Mouse (Mus musculus) retina, postnatal 7 days (tissue): ENCODE data around the gene Opcml.

ENCODE experiments used
- DNase-seq: peaks from one replicate; pipeline ENCODE4 v3.0.0-alpha.2; 2012; ENCODE audit warnings: low read depth, low spot score

The Opcml gene

DNA sequence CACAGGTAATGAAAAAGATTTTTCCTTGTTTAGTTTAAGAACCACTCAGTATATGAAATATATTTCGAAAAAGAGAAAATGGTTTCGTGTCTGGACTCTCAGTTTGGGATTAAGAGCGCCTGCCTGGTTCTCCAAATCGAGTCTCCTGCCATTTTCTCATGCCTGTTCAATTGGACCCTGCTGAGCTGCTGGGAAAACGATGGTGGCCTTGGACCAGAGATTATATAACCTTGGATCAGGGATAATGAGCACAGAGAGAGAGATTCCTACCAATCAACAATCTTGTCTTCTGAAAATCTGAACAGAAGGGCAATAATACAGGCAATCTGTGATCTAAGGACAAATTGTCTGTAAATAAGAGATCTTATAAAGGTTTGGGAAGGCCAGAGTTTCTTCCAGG lies 962.3 kb downstream of the Opcml start:
- no peak for DNase-seq

- DNase-seq, result no peak
Measured at GRCm38 (mm10) chr9:28756841-28757451, 966.4 kb downstream of the Opcml start.

DNA sequence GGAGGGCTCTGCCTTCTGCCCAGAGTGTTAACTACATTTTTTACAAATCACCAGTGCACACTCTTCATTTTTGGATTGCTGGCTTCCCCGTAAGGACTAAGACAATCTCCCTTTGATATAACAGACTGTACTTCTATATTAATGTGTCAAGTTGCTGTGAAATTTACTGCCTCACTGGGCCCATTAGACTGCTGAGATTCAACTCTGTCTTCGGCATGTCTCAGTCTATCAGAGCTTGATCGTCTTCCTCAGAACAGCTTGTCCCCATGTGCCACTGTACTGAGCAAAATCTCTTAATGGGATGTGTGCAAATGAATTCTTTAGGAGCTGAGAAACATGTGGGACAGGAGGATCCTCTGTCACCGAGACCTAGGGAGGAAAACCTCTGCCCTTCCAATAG lies 970.9 kb downstream of the Opcml start:
- no peak for DNase-seq

DNA sequence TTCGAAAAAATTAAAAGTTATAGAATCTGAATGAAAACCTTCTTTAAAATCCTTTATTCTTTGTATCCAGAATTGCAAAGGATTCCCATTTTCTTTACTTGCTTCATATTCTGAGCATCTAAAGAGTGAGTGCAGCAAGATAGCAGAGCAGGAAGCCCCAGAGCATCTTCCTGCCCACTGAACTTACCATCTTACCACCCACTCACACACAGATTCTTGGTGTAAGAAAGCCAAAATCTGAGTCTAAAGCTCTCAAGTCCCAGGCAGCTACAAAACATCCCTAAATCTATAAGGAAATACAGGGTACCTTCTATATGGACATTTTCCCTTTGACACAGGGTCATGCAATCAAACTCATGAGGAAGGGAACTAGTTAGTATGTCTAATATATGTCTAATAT lies 973.6 kb downstream of the Opcml start:
- no peak for DNase-seq

DNA sequence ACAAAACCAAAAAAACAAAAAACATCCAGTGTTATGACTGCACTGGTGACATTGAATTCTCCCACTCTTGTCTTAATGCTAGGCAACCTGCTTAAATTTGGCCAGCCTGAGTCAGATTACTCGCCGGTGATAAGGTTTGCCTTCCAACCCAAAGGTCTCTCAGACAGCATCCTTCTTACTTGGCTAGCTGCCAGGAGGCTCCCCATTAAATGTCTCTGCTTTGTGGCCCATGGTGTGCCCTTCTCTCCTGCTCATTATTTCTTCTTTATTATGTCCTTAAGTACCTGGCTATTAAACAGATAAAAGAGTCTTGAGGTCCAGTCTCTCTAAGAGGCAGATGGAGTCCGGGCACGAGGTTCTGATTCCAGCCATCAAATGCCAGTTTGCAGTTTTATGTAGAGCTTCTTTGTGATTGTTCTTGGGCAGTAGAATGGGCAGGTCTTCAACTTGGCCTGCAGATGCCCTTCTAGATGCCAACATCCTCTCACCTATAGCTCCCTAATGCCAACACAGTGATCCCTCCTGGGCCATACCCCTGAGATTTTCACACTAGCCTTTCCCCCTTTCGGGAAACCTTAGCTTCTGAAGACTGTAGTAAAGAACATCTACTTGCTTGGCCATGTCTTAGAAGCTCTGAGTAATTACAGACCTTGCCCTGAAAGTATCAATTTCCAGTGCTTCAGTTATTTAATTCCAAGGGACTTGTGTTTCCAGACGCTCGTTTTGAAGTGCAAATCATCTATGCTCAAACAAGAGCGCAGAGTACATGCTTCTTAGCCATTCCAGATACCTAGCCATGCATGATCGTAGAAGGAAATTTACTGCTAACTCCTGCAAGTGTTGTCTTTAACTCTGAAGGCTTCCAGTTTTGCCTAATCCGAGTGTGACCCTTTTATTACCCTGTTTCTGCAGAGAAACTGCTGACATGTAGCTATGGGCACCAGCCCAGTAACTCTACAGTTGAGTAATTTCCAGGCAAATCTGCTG lies 986.2 kb downstream of the Opcml start:
- DNase-seq, result no peak

DNA sequence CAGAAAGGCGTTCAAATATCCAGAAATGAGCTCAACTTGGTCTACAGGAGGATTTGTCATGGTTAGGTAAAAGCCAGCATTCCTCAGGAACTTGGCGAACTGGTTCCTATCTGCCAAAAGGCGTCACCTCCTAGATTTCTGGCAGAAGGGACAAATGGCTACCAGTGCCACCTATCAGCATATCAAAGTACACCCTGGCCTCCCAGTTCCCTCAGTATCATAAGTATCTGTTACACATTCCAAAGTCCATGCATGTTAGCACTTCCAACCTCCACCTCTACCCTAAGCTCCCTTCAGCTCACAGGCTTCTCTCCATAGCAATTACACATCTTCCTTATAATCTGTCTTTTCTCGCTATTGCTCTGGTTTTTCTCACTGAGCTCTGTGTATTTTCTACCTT lies 993.3 kb downstream of the Opcml start:
- no peak for DNase-seq

GRCm38 (mm10) chr9:28789439-28789838 lies 998.9 kb downstream of the Opcml start:
- no peak for DNase-seq

DNA sequence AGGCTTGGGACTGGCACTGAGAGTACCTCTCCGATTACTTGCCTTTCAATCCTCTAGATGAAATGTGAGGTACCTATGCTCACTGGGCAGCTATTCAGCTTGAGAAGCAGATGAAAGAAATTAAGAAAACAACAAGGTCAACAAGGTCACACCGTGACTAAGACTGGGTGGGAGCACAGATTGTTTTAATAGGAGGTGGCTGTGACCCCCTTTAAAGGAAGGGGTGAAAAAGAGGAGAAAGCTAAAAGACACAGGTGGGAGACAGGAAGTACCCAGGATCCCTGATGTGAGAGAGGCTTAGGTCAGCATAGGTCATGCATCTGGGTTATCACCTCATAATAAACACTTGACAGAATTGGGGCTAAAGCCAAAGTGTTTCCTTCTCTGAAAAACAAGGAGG lies 1009.5 kb downstream of the Opcml start:
- no peak for DNase-seq

- no peak for DNase-seq
Measured at GRCm38 (mm10) chr9:28806666-28807065, 1016.1 kb downstream of the Opcml start.

- DNase-seq, result no peak
Measured at GRCm38 (mm10) chr9:28822060-28822459, 1031.5 kb downstream of the Opcml start.

- DNase-seq, result no peak
Measured at GRCm38 (mm10) chr9:28822466-28822865, 1031.9 kb downstream of the Opcml start.

- no peak for DNase-seq
Measured at GRCm38 (mm10) chr9:28825821-28826220, 1035.2 kb downstream of the Opcml start.

GRCm38 (mm10) chr9:28845961-28846570 lies 1055.5 kb downstream of the Opcml start:
- DNase-seq, result no peak

GRCm38 (mm10) chr9:28855826-28856225 lies 1065.3 kb downstream of the Opcml start:
- no peak for DNase-seq

DNA sequence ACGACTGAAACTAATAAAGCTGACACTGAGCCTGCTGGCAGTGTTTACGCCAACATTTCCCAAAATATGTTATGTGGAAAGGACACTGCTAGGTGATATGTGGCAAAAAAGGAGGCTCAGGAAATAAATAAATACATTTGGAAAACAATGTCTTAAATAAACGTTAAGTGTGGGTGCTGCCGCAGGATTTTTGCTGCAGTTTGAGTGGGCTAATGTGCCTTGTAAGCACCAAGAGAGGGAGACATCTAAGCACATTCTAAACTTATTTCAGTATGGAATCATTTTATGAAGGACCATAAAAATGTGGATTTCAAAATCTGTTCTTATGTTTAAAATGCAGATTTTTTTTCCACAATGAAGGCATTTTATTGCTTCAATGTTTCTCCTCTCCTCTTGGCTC lies 1071.4 kb downstream of the Opcml start:
- DNase-seq, result no peak

- DNase-seq, result no peak
Measured at GRCm38 (mm10) chr9:28867256-28867655, 1076.7 kb downstream of the Opcml start.

GRCm38 (mm10) chr9:28870478-28870877 lies 1079.9 kb downstream of the Opcml start:
- no peak for DNase-seq

GRCm38 (mm10) chr9:28882566-28882965 lies 1092.0 kb downstream of the Opcml start:
- DNase-seq, result no peak

DNA sequence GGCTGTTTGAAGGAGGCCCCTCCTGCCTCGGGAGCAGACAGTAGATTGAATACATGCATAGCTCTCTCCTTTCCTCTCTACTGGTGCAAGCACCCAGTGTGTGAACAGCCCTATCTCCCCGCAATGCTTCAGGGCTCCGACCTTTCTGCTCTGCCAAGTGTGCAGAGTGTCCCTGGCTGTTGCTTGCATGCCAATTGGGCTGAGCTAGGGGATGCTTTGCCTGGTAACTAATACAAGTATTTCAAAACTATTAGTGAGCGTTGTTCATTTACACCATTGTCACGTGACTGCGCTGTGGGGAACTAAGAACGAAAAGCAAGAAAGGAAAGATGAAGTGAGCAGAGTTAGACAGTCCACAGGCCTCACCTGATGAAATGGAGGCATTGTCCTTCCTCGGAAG lies 1101.0 kb downstream of the Opcml start:
- no peak for DNase-seq

GRCm38 (mm10) chr9:28903291-28903690 lies 1112.7 kb downstream of the Opcml start:
- DNase-seq, result no peak

DNA sequence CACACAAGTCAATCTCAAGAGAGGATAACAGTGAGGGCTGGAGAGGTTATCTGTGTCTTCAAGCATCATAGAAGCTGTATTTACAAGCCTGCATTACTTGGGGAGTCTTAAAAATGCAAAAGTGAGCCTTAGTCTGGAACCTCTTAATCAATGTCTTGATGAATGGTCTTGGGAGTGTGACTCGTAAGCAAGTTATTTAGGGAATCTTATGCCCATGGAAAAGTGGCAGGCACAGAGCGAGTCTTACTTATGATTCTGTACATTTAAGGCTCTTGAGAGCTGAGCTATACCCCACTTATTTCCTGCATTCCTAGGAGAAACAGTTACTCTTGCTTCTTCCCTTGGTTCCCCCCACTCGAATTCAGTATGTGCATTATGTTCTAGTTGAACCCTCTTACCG lies 1119.2 kb downstream of the Opcml start:
- DNase-seq, result no peak

DNA sequence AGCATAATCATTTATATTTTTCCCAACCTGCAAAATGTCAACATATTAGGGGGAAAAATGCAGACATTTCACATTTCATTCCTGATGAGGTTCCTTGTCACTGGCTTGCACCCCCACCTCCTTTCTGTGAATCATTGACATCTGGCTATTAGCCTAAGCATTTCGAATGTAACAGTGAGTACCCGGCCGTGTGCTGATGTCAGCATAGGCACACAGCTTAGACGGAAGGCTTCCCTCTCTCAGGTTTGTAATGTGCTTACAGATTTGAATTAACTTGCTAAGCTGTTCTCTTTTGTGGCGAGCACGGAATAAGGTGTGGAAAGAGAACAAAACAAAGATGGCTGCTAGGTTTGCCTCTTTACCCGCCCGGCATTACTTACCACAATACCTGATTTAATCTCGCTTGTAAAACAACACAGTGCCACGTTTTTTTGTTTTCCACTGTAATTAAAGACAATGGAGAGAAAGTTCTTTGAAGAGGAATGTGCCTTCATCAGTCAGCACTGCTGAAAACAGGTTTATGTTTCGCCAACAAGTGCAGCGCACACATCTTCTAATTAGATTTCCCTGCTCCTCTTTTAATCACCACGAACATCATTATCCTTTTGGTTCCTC lies 1121.1 kb downstream of the Opcml start:
- DNase-seq, result peak; percentile 38
